Mouse (Mus musculus) ES-Bruce4 (cell line): ENCODE results near the gene Clic5.

Source experiments
- CTCF ChIP-seq: IDR thresholded peaks from one replicate; pipeline ENCODE4 v1.8.1; 2011; ENCODE audit warnings: low read depth, low read length
- POLR2A ChIP-seq: IDR thresholded peaks from one replicate; pipeline ENCODE4 v1.8.1; 2011; ENCODE audit warnings: low read length; ENCODE audit not compliant: insufficient read depth

- TF ChIP-seq CTCF (no peak), POLR2A (no peak)
These were observed at the start of gene Clic5 for GRCm38 (mm10) chr17:44188042-44188768.
